Mouse (Mus musculus) forebrain, embryonic 11.5 days (tissue): ENCODE data around the gene Cdc42ep1. TPM values are rescaled to one million over a fixed set of nuclear protein-coding genes. Genes with fewer than 3 reads are reported as not detected.

Source experiments
- ATAC-seq: fragments of 200-750 bp; cut with Nextera tagmentation; replicated peaks from 2 replicates; pipeline ENCODE4 v1.8.0; 2017; ENCODE audit warnings: moderate TSS enrichment; ENCODE audit not compliant: low FRiP score
- DNase-seq: peaks from one replicate; pipeline ENCODE4 v3.0.0-alpha.2; 2017; ENCODE audit warnings: low spot score
- H3K27ac ChIP-seq: fragments of 300-500 bp; sonication (generic); 2 replicates; pipeline ENCODE4 v1.5.1; 2014; ENCODE audit warnings: low read depth, low read length
- H3K27me3 ChIP-seq: fragments of 300-500 bp; sonication (generic); 2 replicates; pipeline ENCODE4 v1.6.1; 2014; ENCODE audit warnings: mild to moderate bottlenecking, low read length, mixed read lengths; ENCODE audit not compliant: control insufficient read depth, insufficient read depth
- H3K36me3 ChIP-seq: fragments of 300-500 bp; sonication (generic); 2 replicates; pipeline ENCODE4 v1.6.1; 2014; ENCODE audit warnings: mild to moderate bottlenecking, low read length, moderate library complexity, mixed read lengths; ENCODE audit not compliant: control insufficient read depth, insufficient read depth
- H3K4me1 ChIP-seq: fragments of 300-500 bp; sonication (generic); replicated peaks from 2 replicates; pipeline ENCODE4 v1.6.1; 2014; ENCODE audit warnings: low read length, mixed read lengths; ENCODE audit not compliant: control insufficient read depth, insufficient read depth
- H3K4me2 ChIP-seq: fragments of 300-500 bp; sonication (generic); 2 replicates; pipeline ENCODE4 v1.6.1; 2014; ENCODE audit warnings: low read depth, mild to moderate bottlenecking, low read length, moderate library complexity, mixed read lengths; ENCODE audit not compliant: severe bottlenecking
- H3K4me3 ChIP-seq: fragments of 300-500 bp; sonication (generic); 2 replicates; pipeline ENCODE4 v1.5.1; 2014; ENCODE audit warnings: low read depth, low read length
- H3K9ac ChIP-seq: fragments of 300-500 bp; sonication (generic); 2 replicates; pipeline ENCODE4 v1.6.1; 2014; ENCODE audit warnings: low read length
- H3K9me3 ChIP-seq: fragments of 300-500 bp; sonication (generic); 2 replicates; pipeline ENCODE4 v1.6.1; 2016; ENCODE audit warnings: low read length, mixed read lengths; ENCODE audit not compliant: control insufficient read depth
- WGBS: fragments of 180-500 bp; shearing (Covaris S2); extraction: QIAGEN DNeasy Blood & Tissue Kit; methylation state at CpG from one replicate; pipeline ENCODE4 v1.1.7; 2014; 5-methylcytosine and 5-hydroxymethylcytosine counted together
- polyA plus RNA-seq: library from polyadenylated mRNA; unstranded; fragments of >200 nt; fragmentation: Nextera tagmentation; extraction: Ambion mirVana; gene quantifications from 2 replicates; pipeline ENCODE4 v1.2.1, GENCODE M21; 2014

The Cdc42ep1 gene
- polyA plus RNA-seq: 9.6 and 10.4 TPM in 2 replicates

- H3K36me3 ChIP-seq: no peaks in the 10 kb centered on the region
- 0 out of 2 replicates have a peak within 1 kb of the TSS, but pooled peaks have one; percentile 25 for H3K27ac ChIP-seq
- peaks cover 18% of the 10 kb centered on the region for H3K4me1 ChIP-seq
- ATAC-seq: no peak; the same call in 1 of the 2 replicates
- peak within 1 kb of the TSS; percentile 80 for H3K4me2 ChIP-seq
- peak within 1 kb of the TSS; percentile 61 for H3K9ac ChIP-seq
- H3K9me3 ChIP-seq: no peaks in the 10 kb centered on the region
- H3K27me3 ChIP-seq: peaks cover 40% of the 10 kb centered on the region
- H3K4me3 ChIP-seq: peak within 1 kb of the TSS; percentile 48
- under 1% methylated on average over 75 of the region's 86 CpGs for WGBS
- DNase-seq: peak; percentile 69
These were observed at the start of gene Cdc42ep1 for GRCm38 (mm10) chr15:78842371-78843163. Gene Cdc42ep1, plus strand, starts transcription at chr15:78842624.

- no peaks in the 10 kb centered on the region for H3K9me3 ChIP-seq
- H3K27me3 ChIP-seq: peaks cover 7% of the 10 kb centered on the region
- WGBS: 50% methylated on average over 25 of the region's 25 CpGs
- H3K4me2 ChIP-seq: no peak overlapping the region
- no peak overlapping the region for H3K4me3 ChIP-seq
- H3K36me3 ChIP-seq: no peaks in the 10 kb centered on the region
- DNase-seq: no peak
- H3K27ac ChIP-seq: no peak overlapping the region
- ATAC-seq: no peak
- H3K4me1 ChIP-seq: peaks cover 7% of the 10 kb centered on the region; the same call in 1 of the 2 replicates
- H3K9ac ChIP-seq: no peak overlapping the region
These were observed 46.0 kb upstream of the Cdc42ep1 start for GRCm38 (mm10) chr15:78796196-78797059.

DNA sequence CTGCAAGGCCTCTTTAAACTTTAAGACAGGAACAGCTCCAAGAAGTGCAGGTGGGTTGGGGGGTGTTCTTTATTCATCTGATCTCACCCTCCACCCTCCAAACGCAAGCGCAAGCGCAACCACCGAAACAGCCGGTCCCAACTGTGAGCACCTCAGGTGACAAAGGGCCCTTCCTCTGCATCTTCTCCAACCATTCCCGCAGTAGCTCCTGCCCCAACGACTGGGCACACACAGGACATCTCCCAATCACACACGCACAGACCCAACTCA is 45.4 kb upstream of the Cdc42ep1 start:
- DNase-seq (no peak), ATAC-seq (no peak)
- H3K4me2 ChIP-seq: no peak overlapping the region
- no peak overlapping the region for H3K9ac ChIP-seq
- no peak overlapping the region for H3K27ac ChIP-seq
- no peaks in the 10 kb centered on the region for H3K9me3 ChIP-seq
- peaks cover 10% of the 10 kb centered on the region for H3K27me3 ChIP-seq
- peaks cover 7% of the 10 kb centered on the region for H3K4me1 ChIP-seq
- WGBS: 82% methylated on average over 8 of the region's 8 CpGs
- H3K36me3 ChIP-seq: no peaks in the 10 kb centered on the region
- H3K4me3 ChIP-seq: no peak overlapping the region

DNA sequence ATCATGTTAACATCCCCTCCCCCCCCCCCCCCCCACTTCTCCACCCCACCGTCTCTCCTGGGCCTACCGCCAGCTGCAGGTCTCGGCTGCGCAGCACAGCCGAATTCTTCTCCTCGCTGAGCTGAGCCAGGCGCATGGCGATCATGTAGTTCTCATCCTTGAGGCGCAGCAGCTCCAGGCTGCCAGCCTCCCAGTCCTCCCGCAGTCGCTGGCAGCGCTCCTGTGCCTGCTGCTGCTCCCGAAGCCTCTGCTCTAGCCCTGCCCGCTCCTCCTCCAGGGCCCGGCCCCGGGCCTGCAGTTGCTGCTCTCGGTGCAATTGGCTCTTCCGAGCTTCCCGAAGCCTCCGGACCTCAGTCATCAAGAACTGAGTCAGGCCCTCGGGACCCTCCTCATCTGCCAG is 43.4 kb upstream of the Cdc42ep1 start:
- Histone ChIP-seq H3K9ac (no peak overlapping the region), H3K9me3 (no peaks in the 10 kb centered on the region), H3K27ac (no peak overlapping the region), H3K4me3 (no peak overlapping the region), H3K27me3 (peaks cover 26% of the 10 kb centered on the region), H3K4me2 (no peak overlapping the region), H3K36me3 (no peaks in the 10 kb centered on the region), H3K4me1 (peaks cover 19% of the 10 kb centered on the region)
- 51% methylated on average over 21 of the region's 21 CpGs for WGBS
- DNase-seq: peak; percentile 54
- ATAC-seq: no peak

DNA sequence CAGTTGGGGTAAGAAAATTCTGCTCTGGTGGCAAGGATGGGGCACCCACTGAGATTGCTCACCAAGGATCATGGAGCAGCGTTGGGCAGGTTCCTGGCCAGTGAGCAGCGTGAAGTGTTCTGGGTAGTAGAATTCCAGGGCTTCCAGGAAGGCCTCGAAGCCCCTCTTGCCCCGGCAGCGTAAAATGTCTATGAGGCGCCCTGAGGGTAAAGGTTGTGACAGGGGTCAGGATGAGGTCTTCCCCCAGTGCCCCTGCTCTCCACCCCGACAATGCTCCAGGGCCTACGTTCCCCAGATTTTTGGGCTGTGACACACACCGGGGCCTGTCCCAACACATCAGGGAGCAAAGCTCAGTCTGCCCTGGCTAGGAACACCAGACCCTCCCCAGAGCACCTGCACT is 40.9 kb upstream of the Cdc42ep1 start:
- H3K36me3 ChIP-seq: no peaks in the 10 kb centered on the region
- H3K4me2 ChIP-seq: no peak overlapping the region
- no peaks in the 10 kb centered on the region for H3K9me3 ChIP-seq
- peak; percentile 48 for DNase-seq
- peaks cover 14% of the 10 kb centered on the region for H3K4me1 ChIP-seq
- no peak overlapping the region for H3K4me3 ChIP-seq
- no peak overlapping the region for H3K9ac ChIP-seq
- WGBS: 83% methylated on average over 9 of the region's 9 CpGs
- peaks cover 26% of the 10 kb centered on the region for H3K27me3 ChIP-seq
- H3K27ac ChIP-seq: no peak overlapping the region
- no peak for ATAC-seq

GRCm38 (mm10) chr15:78801971-78802741 is 40.3 kb upstream of the Cdc42ep1 start:
- no peak for ATAC-seq
- peaks cover 26% of the 10 kb centered on the region for H3K27me3 ChIP-seq
- H3K36me3 ChIP-seq: no peaks in the 10 kb centered on the region
- H3K4me1 ChIP-seq: peaks cover 12% of the 10 kb centered on the region
- H3K4me2 ChIP-seq: peak overlapping the region; percentile 78
- no peaks in the 10 kb centered on the region for H3K9me3 ChIP-seq
- H3K9ac ChIP-seq: peak overlapping the region; percentile 44
- H3K4me3 ChIP-seq: peak overlapping the region; percentile 43
- no peak overlapping the region for H3K27ac ChIP-seq
- DNase-seq: peak; percentile 72
- WGBS: 3% methylated on average over 59 of the region's 67 CpGs

- ATAC-seq (peak; percentile 69; the same call in 1 of the 2 replicates), DNase-seq (no peak)
- no peak within 1 kb of the TSS for H3K27ac ChIP-seq
- peaks cover 26% of the 10 kb centered on the region for H3K27me3 ChIP-seq
- peaks cover 12% of the 10 kb centered on the region for H3K4me1 ChIP-seq
- peak within 1 kb of the TSS; percentile 43 for H3K4me3 ChIP-seq
- no peaks in the 10 kb centered on the region for H3K36me3 ChIP-seq
- H3K4me2 ChIP-seq: peak within 1 kb of the TSS; percentile 78
- 1% methylated on average over 69 of the region's 70 CpGs for WGBS
- H3K9ac ChIP-seq: peak within 1 kb of the TSS; percentile 44
- no peaks in the 10 kb centered on the region for H3K9me3 ChIP-seq
These were observed 39.5 kb upstream of the Cdc42ep1 start, which contains the start of gene Card10 for GRCm38 (mm10) chr15:78802776-78803391. Gene Card10, minus strand, starts transcription at chr15:78803042.

- Histone ChIP-seq H3K9ac (no peak overlapping the region), H3K9me3 (no peaks in the 10 kb centered on the region), H3K4me3 (no peak overlapping the region), H3K4me2 (no peak overlapping the region), H3K27me3 (peaks cover 26% of the 10 kb centered on the region), H3K36me3 (no peaks in the 10 kb centered on the region), H3K4me1 (peaks cover 12% of the 10 kb centered on the region), H3K27ac (no peak overlapping the region)
- 0 out of 2 replicates have a peak, but pooled peaks have one; percentile 24 for ATAC-seq
- WGBS: 0% methylated on average over 8 of the region's 8 CpGs
- peak; percentile 56 for DNase-seq
These were observed 38.9 kb upstream of the Cdc42ep1 start for GRCm38 (mm10) chr15:78803499-78803900.
